Mouse (Mus musculus) forebrain, postnatal 0 days (tissue): ENCODE measurements around the gene Fbxw7. TPM values are rescaled to one million over a fixed set of nuclear protein-coding genes. Genes with fewer than 3 reads are reported as not detected.
"Not testable (repeated sequence)": the region's sequence is repeated elsewhere in the genome, so short reads cannot be mapped to it uniquely, and the experiment has no call there.

Experiments used
- ATAC-seq: fragments of 200-750 bp; cut with Nextera tagmentation; 2 replicates; pipeline ENCODE4 v1.8.0; 2017; ENCODE audit warnings: mild to moderate bottlenecking, moderate library complexity
- DNase-seq: peaks from one replicate; pipeline ENCODE4 v3.0.0-alpha.2; 2015
- H3K27ac ChIP-seq: fragments of 300-500 bp; sonication (generic); 2 replicates; pipeline ENCODE4 v1.5.1; 2014; ENCODE audit warnings: low read depth, mild to moderate bottlenecking, antibody characterized with exemption, low read length, moderate library complexity, mixed read lengths
- H3K27me3 ChIP-seq: fragments of 300-500 bp; sonication (generic); 2 replicates; pipeline ENCODE4 v1.6.1; 2014; ENCODE audit warnings: mild to moderate bottlenecking, low read length, mixed read lengths; ENCODE audit not compliant: insufficient read depth
- H3K36me3 ChIP-seq: fragments of 300-500 bp; sonication (generic); 2 replicates; pipeline ENCODE4 v1.6.1; 2014; ENCODE audit warnings: mild to moderate bottlenecking, moderate library complexity; ENCODE audit not compliant: insufficient read depth
- H3K4me1 ChIP-seq: fragments of 300-500 bp; sonication (generic); 2 replicates; pipeline ENCODE4 v1.6.1; 2014; ENCODE audit warnings: antibody characterized with exemption; ENCODE audit not compliant: insufficient read depth
- H3K4me2 ChIP-seq: fragments of 300-500 bp; sonication (generic); 2 replicates; pipeline ENCODE4 v1.6.1; 2014; ENCODE audit warnings: low read depth, mild to moderate bottlenecking, moderate library complexity
- H3K4me3 ChIP-seq: fragments of 300-500 bp; sonication (generic); 2 replicates; pipeline ENCODE4 v1.5.1; 2014; ENCODE audit warnings: low read depth, low read length, mixed read lengths
- H3K9ac ChIP-seq: fragments of 300-500 bp; sonication (generic); 2 replicates; pipeline ENCODE4 v1.6.1; 2014; ENCODE audit warnings: mild to moderate bottlenecking
- H3K9me3 ChIP-seq: fragments of 300-500 bp; sonication (generic); 2 replicates; pipeline ENCODE4 v1.6.1; 2016; ENCODE audit warnings: low read length
- CTCF ChIP-seq: sonication (generic); IDR thresholded peaks from 2 replicates; pipeline ENCODE4 v1.5.1; 2016; ENCODE audit warnings: antibody characterized with exemption, control low read depth, low read depth
- WGBS: fragments of 180-500 bp; shearing (Covaris S2); extraction: QIAGEN DNeasy Blood & Tissue Kit; methylation state at CpG from one replicate; pipeline ENCODE4 v1.1.7; 2014; 5-methylcytosine and 5-hydroxymethylcytosine counted together
- polyA plus RNA-seq: library from polyadenylated mRNA; unstranded; fragments of >200 nt; fragmentation: Nextera tagmentation; extraction: Ambion mirVana; gene quantifications from 2 replicates; pipeline ENCODE4 v1.2.1, GENCODE M21; 2015
- total RNA-seq: library from RNA; depleted of rRNA; stranded (reverse); fragments of >200 nt; gene quantifications from 2 replicates; pipeline ENCODE4 v1.2.3, GENCODE M21; 2014

Fbxw7 gene
- total and polyA plus RNA-seq, 2 experiments from 2014 or later = 43.6 to 69.5 TPM

- WGBS = 37% methylated on average over 1 of the region's 1 CpGs
- H3K9ac ChIP-seq = no peak overlapping the region
- H3K9me3 ChIP-seq = no peaks in the 10 kb centered on the region
- no peak overlapping the region for H3K4me3 ChIP-seq
- no peak overlapping the region for H3K4me2 ChIP-seq
- DNase-seq (peak; percentile 81), ATAC-seq (no peak)
- H3K36me3 ChIP-seq = no peaks in the 10 kb centered on the region
- TF ChIP-seq CTCF = peak; percentile 73
- H3K27me3 ChIP-seq = no peaks in the 10 kb centered on the region
- no peaks in the 10 kb centered on the region for H3K4me1 ChIP-seq
- no peak overlapping the region for H3K27ac ChIP-seq
These were observed 28.5 kb downstream of the Fbxw7 start for GRCm38 (mm10) chr3:84843594-84843993.

DNA sequence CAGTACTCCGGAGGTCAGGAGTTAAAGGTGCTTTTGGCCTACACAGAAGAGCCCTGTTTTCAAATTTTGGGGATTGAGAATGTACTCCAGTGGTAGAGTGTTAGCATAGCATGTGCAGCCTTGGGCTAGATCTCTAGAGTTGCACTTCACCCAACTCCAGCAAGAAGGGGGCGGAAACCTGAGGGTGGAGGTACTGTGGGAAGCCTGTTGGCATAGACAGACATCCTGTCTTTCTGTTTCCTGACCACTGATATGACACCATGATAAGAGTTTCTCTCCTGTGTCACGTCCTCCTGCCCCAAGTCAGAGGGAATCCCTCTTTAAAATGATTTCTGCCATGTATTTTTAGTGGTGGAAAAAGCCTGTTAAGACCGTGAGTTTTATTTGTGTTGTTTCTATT is 33.7 kb downstream of the Fbxw7 start:
- H3K36me3 ChIP-seq = no peaks in the 10 kb centered on the region
- H3K27ac ChIP-seq = no peak overlapping the region
- H3K9ac ChIP-seq = no peak overlapping the region
- H3K4me1 ChIP-seq = no peaks in the 10 kb centered on the region
- 84% methylated on average over 4 of the region's 4 CpGs for WGBS
- no peaks in the 10 kb centered on the region for H3K9me3 ChIP-seq
- H3K4me3 ChIP-seq = no peak overlapping the region
- DNase-seq = no peak
- no peak for TF ChIP-seq CTCF
- ATAC-seq = no peak
- no peaks in the 10 kb centered on the region for H3K27me3 ChIP-seq
- H3K4me2 ChIP-seq = no peak overlapping the region

- no peaks in the 10 kb centered on the region for H3K9me3 ChIP-seq
- H3K4me1 ChIP-seq = no peaks in the 10 kb centered on the region
- no peak overlapping the region for H3K27ac ChIP-seq
- ATAC-seq = no peak
- H3K4me3 ChIP-seq = no peak overlapping the region
- H3K4me2 ChIP-seq = no peak overlapping the region
- no peak for DNase-seq
- H3K9ac ChIP-seq = no peak overlapping the region
- H3K27me3 ChIP-seq = no peaks in the 10 kb centered on the region
- 98% methylated on average over 1 of the region's 1 CpGs for WGBS
- no peaks in the 10 kb centered on the region for H3K36me3 ChIP-seq
- no peak for TF ChIP-seq CTCF
These were observed 35.4 kb downstream of the Fbxw7 start for GRCm38 (mm10) chr3:84850418-84850817.

- no peak overlapping the region for H3K4me3 ChIP-seq
- DNase-seq (no peak), ATAC-seq (no peak)
- no peaks in the 10 kb centered on the region for H3K27me3 ChIP-seq
- no peak overlapping the region for H3K27ac ChIP-seq
- H3K4me1 ChIP-seq = no peaks in the 10 kb centered on the region
- no peak overlapping the region for H3K4me2 ChIP-seq
- no peaks in the 10 kb centered on the region for H3K36me3 ChIP-seq
- TF ChIP-seq CTCF = no peak
- 27% methylated on average over 1 of the region's 1 CpGs for WGBS
- H3K9ac ChIP-seq = no peak overlapping the region
- no peaks in the 10 kb centered on the region for H3K9me3 ChIP-seq
These were observed 36.7 kb downstream of the Fbxw7 start for GRCm38 (mm10) chr3:84851801-84852200.

DNA sequence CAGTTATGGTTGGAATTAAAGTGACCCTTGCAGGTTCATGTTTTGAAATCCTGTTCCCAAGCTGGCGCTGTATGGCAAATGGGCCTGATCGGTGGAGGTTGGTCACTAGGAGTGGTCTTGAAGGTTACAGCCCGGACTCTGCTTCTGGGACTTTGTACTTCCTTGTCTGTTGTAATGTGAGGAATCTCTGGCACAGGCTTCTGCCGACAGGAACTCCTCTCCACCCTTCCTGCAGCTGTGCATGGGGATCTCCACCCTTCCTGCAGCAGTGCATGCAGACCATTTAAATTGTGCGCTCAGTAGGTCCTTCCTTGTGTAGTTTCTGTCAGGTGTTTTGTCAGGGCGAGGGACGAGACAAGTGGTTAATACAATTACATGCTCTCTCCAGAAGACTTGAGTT is 37.8 kb downstream of the Fbxw7 start:
- H3K27ac ChIP-seq = no peak overlapping the region
- no peaks in the 10 kb centered on the region for H3K27me3 ChIP-seq
- no peak for ATAC-seq
- WGBS = 88% methylated on average over 7 of the region's 7 CpGs
- no peak overlapping the region for H3K4me2 ChIP-seq
- H3K9me3 ChIP-seq = no peaks in the 10 kb centered on the region
- H3K4me3 ChIP-seq = no peak overlapping the region
- DNase-seq = no peak
- H3K36me3 ChIP-seq = no peaks in the 10 kb centered on the region
- no peak for TF ChIP-seq CTCF
- H3K4me1 ChIP-seq = no peaks in the 10 kb centered on the region
- H3K9ac ChIP-seq = no peak overlapping the region

- no peaks in the 10 kb centered on the region for H3K36me3 ChIP-seq
- no peak for TF ChIP-seq CTCF
- WGBS = 76% methylated on average over 1 of the region's 1 CpGs
- no peaks in the 10 kb centered on the region for H3K4me1 ChIP-seq
- DNase-seq (no peak), ATAC-seq (no peak)
- no peak overlapping the region for H3K9ac ChIP-seq
- no peak overlapping the region for H3K4me3 ChIP-seq
- no peaks in the 10 kb centered on the region for H3K9me3 ChIP-seq
- H3K4me2 ChIP-seq = no peak overlapping the region
- H3K27ac ChIP-seq = no peak overlapping the region
- H3K27me3 ChIP-seq = no peaks in the 10 kb centered on the region
These were observed 39.4 kb downstream of the Fbxw7 start for GRCm38 (mm10) chr3:84854440-84854839.

DNA sequence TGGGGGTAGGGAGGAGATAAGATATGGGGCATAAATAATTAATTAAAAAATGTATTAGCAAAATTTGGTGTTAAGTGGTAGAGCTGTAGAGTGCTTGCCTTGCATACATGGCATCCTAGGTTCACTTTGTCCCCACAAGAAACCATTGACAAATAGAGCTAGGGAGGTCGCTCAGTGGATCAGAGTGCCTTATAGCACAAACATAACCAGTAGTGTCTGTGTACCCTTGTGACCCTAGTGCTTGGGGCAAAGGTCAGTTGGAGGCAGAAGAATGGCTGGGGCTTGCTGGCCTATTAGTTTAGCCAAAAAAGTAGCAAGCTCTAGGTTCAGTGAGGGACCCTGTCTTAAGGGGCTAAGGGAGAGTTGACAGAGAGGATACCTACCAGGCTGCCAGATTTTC is 45.6 kb downstream of the Fbxw7 start:
- H3K9me3 ChIP-seq = no peaks in the 10 kb centered on the region
- TF ChIP-seq CTCF = no peak
- H3K27me3 ChIP-seq = no peaks in the 10 kb centered on the region
- WGBS = 89% methylated on average over 1 of the region's 1 CpGs
- H3K4me3 ChIP-seq = no peak overlapping the region
- no peak overlapping the region for H3K4me2 ChIP-seq
- no peak overlapping the region for H3K27ac ChIP-seq
- no peaks in the 10 kb centered on the region for H3K4me1 ChIP-seq
- H3K36me3 ChIP-seq = no peaks in the 10 kb centered on the region
- H3K9ac ChIP-seq = no peak overlapping the region
- no peak for DNase-seq
- ATAC-seq = no peak

- WGBS = 95% methylated on average over 3 of the region's 3 CpGs
- ATAC-seq, DNase-seq: not testable (repeated sequence)
These were observed 46.7 kb downstream of the Fbxw7 start for GRCm38 (mm10) chr3:84861817-84862216.

More at GRCm38 (mm10) chr3:84861817-84862216, 46.7 kb downstream of the Fbxw7 start:
- H3K27me3 ChIP-seq, H3K4me3 ChIP-seq, H3K27ac ChIP-seq, H3K4me2 ChIP-seq, H3K9me3 ChIP-seq, H3K36me3 ChIP-seq, H3K4me1 ChIP-seq, H3K9ac ChIP-seq: not testable (repeated sequence)
